Mouse (Mus musculus) activated CD4-positive, CD25-positive, alpha-beta regulatory T cell, adult 4 months (primary cell): Measurements from ENCODE around the gene Gm20388. TPM values are rescaled to one million over a fixed set of nuclear protein-coding genes. Genes with fewer than 3 reads are reported as not detected.

Experiments used
- ATAC-seq: one replicate; pipeline ENCODE4 v1.8.0; 2017
- polyA plus RNA-seq, 2 experiments: library from polyadenylated mRNA; unstranded; fragments of 100-300 nt; shearing (Covaris generic); gene quantifications; one replicate each; pipeline ENCODE4 v1.2.1; 2017

The Gm20388 gene
- polyA plus RNA-seq, 2 experiments from 2014 or later: 9.9 to 12.3 TPM

DNA sequence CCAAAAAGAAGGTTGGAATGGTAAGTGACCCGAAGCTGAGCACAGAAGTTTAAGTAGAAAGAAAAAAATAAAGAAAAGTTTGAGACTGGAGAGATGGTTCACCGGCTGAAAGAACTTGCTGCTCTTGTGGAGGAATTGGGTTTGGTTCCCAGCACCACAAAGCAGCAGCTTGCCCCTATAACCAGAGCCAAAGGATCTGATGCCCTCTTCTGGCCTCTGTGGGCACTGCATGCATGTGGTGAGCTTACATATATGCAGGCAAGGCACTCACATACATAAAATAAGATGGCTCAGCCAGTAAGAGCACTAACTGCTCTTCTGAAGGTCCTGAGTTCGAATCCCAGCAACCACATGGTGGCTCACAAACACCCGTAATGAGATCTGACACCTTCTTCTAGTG lies 3429.4 kb downstream of the Gm20388 start:
- ATAC-seq: no peak

DNA sequence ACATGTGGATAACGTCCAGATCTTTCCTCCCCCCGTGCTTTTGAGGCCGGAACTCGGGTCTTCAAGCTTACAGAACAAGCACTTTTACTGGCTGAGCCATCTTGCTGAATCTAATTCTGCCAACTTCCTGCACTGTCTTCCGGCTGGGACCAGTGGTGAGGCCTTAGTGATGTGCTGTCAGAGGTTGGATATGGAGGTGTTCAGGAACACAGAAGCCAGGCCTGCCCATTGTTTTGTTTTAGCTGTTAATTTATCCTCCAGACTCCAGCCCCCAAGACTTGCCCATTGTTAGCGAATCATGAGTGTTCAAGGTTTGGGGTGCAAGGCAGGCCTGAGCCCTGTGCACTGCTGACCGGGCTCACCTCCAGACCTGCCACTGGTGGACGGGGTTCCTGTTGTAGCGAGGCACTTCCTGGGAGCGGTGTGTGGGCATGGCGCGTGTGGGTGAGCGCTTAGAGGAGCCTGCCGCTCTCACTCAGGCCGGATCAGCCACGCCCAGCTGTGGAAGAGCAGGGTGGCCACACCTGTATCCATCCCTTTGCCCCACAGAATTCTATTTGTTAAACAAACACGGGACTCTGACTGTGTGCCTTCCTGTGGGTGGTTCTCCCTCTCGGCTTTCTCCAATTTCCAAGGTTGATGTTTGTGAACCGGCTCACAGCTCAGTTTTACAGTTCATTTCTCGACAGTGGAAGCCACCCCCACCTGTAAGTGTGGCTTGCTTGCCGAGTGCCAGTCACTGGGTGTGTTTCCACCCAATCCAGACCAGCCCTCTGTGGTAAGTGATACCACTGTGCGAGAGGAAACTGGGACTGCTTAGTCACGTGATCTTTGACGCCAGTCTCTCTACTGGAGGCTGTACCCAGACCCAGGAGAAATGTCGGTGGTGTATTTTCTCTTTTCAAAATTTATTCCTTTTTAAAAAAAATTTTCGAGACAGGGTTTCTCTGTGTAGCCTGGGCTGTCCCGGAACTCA lies 3430.7 kb downstream of the Gm20388 start:
- ATAC-seq: no peak

DNA sequence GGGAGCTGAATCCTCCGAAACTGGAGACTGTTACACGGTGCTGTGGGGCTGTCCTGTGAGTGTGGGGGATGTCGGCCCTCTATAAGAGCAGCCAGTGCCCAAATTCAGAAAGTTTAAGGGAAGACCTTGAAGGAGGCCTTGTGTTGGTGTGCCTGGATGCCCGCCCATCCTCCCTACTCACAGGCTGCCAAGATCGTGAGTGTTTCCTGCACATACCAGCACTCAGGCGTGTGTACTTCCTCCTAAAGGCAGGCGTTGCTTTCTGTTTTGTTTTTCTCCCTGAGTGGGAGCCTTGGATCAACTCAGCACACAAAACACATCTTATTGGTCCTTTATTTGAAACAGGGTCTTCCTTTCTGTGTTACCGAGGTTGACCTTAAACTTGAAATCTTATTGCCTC lies 3431.6 kb downstream of the Gm20388 start:
- ATAC-seq: no peak

DNA sequence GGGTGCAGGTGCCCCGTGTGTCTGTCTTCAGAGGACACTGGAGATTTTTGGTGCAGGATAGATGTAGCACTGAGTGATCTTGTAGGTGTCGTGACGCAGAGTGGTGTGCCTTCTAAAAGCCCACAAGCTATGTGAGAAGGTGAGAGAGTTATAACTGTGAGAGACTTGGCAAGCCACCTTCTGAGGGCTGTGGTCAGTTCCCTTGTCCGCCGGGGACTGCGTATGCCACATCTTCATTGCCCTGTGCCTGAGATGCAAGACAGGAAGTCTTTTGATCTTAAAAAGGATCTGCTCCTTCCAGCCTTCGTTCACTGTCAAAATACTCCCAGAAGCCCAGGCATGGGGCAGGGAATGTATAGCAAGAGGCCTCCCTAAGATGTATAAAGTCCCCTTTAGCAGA lies 3432.3 kb downstream of the Gm20388 start:
- no peak for ATAC-seq

DNA sequence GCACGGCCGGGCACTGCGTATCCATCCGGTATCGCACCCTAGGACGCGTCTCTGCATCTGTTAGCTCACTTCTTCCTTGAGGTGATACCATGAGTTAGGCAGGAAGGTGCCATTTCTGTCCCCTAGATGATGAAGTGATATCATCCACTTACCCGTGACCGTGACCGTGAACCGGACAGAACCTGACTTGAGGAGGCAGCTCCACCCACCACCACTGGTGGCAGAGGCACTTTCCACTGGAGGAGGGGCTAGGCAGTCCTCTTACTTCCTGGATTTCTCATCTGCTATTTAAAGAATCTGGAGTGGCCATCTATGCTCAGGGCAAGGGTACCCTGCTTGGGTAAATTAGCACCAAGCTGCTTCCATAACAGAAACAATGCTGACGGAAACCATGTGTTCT lies 3432.8 kb downstream of the Gm20388 start:
- ATAC-seq: no peak

DNA sequence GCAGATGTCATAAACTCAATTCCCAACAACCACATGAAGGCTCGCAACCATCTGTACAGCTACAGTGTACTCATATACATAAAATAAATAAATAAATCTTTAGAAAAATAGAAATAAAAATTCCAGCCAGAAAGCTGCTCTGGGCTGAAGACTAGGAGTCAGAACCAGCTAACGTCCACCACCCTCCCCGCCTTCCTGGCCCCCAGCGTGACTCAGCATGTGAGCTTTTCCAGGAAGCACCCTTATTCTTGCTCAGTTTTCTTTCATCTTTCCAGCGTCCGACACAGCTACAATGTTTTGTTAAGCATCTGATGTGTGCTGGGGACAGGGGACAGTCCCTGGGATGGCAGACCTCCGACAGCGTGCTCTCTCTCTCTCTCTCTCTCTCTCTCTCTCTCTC lies 3434.5 kb downstream of the Gm20388 start:
- no peak for ATAC-seq

DNA sequence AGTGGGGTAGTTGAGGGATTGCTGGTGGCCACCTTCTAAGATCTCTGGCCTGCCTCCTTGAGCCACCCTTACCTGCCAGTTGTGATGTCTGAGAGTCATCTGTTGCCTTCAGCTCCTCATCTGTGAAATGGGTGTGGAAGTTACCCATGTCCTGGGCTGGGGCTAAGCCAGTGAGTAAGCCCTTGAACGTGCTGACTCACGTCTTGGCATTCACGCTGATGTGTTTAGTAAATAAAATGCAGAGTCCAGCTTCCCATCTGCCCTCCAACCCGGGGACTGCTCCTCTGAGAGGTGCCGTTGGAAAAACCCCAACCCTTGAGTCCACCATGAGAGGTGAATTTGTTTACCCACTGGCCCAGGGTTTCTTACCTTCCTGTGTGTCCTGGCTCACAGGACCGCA lies 3435.2 kb downstream of the Gm20388 start:
- no peak for ATAC-seq

DNA sequence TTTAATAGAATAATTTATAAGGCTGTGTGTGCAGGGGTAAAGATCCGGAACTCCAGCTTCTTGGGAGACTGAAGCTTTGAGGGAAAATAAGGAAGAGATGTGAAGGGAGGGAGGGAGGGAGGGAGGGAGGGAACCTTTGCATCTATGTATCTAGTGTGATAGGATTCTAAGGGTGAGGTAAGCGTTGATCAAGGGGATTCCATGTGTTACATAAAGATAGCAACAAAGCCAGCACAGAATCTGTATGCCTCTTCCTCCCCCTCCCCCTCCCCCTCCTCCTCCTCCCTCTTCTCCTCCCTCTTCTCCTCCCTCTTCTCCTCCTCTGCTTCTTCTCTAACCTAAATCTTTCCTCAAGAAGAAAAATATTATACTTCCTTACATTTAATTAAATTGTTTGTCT lies 3436.7 kb downstream of the Gm20388 start:
- ATAC-seq: no peak

DNA sequence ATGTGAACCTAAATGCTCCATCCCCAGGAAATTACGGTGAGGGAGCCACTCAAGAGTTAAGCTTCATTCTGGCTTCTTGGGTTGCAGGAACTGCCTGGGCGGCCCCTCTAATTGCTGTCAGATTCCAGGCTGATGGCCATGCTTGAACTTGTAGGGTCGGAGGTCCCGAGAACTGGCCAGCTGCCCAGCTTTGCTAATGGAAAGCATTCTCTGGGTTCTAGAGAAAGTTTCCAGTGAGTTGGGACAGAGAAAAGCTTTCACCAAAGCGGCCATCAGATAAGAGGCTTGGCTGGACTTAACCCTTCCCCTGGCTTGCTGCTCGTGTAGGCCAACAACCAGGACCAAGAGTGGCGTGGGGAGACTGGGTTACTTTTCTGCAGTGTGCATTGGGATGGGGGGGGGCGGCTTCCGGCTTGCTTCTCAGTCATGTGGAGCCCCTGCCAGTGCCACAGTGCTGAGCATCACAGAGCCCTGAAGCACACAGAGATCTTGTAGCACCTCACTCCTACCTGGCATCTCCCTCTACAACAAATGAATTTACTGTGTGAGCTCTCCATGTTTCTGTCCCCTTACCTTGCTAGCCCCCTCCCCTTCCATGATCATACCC lies 3437.7 kb downstream of the Gm20388 start:
- ATAC-seq: no peak

DNA sequence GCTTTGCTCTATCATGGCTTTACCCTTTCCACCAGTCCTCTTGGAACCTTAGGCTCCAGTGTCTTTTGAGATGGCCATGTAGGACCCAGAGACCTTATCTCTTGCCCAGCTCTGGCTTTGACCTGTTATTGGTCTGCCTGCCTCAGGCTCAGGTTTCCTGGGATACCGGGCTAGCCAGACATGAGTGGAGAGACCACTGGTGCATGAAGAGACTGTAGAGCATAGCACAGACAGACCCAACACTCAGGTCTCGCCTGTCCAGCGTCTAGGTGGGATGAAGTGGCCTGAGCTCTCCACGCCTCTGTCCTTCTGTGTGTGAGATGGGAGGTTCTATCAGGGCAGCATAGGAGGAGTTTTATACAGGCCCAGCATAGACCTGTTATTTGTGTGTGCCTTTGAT lies 3438.4 kb downstream of the Gm20388 start:
- ATAC-seq: no peak

DNA sequence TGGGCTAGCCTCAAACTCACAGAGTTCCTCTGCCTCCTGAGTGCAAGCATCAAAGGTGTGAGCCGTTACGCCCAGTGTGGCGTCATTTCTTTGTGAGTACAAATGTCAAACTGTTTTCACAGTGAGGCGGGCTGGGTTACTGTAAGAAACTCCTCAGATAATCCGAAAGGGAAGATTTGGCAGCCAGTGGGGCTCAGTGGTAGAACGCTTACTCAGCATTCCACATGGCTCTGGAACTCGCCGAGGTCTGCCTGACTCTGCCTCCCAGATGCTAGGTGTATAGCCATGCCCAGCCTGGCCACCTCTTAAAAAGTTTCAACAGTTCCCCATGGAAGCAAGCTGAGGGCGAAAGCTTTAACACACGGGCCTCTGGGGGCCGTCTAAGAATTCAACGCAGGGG lies 3441.5 kb downstream of the Gm20388 start:
- ATAC-seq: no peak

DNA sequence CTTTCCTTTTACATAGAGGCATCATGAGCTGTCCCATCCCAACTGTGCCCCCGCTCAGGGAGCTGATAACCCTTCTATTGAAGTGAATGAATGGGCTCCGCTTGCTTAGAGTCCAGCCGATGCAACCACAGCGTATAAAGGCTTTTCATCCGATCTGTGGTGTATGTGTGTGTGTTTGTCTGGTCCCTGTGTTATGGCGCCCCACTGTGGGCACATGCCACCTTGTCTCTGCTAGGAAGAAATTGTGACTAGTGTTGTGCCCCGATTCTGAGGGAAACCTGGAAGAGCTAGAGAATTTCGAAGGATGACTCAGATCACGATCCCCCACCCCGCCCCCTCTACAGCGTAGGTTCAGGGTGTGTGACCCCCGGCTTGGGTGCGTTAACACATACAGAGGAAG lies 3442.1 kb downstream of the Gm20388 start:
- no peak for ATAC-seq

DNA sequence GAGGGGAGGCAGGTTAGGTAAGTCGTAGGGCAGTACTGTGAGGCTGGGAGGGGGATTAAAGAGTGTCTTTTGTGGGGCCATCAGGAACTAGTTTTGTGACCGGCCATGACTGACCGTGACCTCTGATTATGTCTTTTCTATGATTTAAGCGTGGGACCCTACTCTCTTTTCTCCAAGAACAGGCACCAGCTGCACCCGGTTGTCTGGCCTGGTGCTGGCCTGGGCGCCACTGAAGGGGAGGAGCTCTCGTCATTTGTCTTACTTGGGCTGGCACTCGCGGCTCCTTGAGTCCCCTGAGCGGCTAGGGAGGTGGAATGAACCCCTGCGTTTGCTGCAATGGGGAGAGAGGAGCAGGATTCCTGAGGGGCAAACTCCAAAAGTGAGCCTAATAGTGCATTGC lies 3442.6 kb downstream of the Gm20388 start:
- no peak for ATAC-seq

DNA sequence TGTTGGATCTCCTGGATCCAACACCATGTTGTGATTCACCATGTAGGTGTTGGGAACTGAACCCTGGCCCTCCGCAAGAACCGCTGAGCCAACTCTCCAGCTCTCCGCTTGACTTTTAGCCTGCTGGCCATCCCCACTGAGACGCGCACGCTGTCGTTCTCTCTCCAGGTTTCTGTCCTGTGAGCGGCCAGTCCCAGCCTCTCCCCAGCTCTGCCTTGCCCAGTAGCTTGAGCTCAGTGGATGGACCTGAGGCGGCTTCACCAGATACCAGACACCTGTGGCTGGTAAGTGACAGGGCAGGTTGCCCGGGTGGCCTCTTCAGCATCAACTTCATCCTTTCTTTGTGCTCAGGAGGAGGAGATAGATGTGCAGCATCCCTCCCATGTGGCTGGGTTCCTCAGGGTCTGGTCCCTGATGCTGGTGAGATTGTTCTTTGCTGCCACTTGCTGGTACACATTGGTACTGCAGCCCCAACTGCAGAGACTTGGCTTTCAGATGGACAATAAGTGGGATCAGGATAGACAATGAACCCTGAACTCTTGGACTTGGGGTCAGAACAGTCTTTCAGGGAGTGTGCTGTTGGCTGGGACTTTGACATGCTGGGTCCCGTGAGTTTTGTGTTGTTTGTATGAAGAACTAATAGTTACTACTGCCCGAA lies 3450.6 kb downstream of the Gm20388 start:
- ATAC-seq: no peak

DNA sequence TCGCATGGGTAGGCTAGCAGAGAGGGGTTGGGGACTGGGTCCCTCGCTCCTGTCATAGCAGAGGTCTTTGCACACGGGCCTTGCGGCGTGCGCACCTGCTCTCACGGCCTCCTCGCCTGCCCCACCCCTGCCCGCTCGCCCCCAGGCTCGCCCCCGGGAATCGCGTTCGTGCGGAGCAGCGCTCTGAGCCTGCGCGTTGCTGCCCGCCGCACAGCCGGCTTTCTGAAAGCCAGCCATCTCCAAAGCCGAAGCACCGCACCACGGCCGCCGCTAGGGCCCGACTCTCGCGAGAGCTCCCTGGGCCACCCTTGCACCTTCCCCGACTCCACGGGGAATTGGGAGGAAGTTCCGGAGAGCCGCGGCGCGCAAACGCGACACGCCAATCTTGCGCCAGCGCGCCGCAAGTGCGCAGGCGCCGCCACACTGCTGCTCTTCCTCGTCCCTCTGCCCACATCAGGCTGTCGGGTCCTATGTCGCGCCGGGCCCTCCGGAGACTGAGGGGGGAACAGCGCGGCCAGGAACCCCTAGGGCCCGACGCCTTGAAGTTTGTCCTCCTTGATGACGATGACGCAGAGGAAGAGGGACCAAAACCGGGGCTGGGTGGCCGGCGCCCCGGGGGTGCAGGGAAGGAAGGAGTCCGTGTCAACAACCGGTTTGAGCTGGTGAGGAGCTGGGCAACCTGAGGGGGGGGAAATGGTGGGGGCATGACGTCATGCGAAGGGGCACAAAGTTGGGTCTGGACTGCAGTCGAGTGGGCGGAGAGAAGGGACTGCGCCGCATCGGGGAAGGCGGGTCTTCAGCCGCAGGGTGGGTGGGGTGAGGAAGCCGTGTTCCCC lies 3463.0 kb downstream of the Gm20388 start, which contains the start of gene Tcf25:
Gene Tcf25 (plus strand): TSS at position 351 of the 836 bp plus-strand sequence.
- peak; percentile 85 for ATAC-seq

DNA sequence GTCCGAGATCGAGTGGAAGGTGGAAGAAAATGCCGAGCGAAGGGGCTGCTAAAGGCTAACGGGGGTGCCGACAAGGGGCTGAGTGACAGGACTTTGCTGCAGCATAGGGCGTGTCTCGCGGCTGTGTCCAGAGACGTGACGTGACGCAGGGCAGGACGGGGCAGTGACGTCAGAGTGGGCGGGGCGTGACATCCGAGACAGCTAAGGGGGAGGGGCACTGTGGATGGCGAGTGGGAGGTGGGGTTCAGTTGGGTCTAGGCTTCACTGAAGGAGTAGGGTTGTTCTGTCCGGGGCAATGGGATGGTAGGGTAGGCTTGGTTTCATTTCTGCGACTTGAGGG lies 3463.6 kb downstream of the Gm20388 start:
- peak; percentile 72 for ATAC-seq

DNA sequence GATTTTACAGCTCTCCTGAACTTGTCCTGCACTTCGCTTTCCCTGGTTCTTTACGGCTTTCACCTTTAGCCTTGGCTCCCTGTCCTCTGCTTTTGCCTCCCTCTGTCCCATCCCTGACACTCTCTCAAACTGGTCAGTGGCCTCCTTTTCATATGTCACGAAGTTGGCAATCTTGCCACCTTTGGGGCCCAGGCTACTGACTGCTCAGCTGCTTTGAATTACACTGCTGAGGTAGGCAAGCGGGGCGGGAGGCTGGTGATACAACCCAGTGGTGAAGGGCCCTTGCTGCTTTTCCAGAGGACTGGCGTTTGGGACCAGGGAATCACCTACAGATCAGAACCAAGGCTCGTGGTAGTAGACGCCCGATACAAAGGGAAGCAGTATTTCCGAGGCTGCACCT lies 3465.1 kb downstream of the Gm20388 start:
- no peak for ATAC-seq

DNA sequence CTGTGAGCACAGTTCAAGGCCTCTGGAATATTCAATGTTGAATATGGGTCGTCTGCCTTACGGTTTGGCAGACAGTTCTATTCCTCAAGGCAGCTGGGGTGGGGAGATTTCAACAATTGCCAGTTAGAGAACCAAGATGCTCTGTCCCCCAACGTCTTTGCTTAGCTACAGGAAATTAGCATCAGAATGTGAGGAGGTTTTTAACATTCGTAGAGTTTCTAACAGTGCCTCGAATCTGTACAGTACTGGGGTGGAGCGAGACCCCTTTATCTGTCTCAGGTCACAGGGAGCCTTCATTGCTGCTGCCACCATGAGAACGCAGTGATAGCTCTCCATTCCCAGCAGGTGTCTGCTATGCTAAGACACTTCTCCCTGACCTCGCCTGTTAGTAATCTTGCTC lies 3465.5 kb downstream of the Gm20388 start:
- ATAC-seq: no peak

DNA sequence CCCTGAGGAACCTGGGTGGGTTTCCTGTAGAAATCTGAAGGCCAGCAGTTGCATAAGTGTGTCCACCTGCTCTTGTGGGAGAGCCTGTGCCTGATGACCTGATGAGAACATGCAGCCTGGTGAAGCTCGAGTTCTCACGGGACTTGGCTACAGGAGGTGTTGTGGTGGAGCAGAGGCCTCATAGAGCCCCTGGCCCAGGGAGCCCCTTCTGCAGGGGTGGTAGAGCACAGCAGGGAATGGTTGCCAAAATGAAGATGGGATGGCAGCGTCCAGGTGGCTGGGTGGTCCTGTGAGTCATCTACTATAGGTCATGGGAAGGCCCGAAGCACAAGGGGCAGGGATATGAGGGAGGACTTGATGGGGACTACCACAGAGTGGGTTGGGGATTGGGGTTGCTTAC lies 3471.1 kb downstream of the Gm20388 start:
- no peak for ATAC-seq

DNA sequence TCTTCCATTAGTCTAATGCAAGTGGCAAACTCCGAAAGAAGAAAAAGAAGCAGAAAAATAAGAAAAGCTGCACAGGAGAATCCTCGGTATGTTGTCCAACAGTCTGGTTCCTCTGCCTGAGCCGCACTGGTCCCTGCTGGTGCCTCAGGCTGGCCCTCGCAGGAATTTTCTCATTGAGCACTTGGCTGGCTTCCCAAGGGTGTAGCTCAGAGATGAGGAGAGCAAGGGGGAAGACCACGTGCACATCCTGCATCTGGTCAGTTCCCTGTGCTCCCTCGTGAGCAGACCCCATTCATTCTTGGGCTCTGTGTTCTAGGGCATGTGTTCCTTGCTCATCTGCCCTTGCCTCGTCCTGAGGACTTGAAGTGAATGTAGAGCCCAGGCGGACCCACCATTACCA lies 3471.9 kb downstream of the Gm20388 start:
- ATAC-seq: no peak

DNA sequence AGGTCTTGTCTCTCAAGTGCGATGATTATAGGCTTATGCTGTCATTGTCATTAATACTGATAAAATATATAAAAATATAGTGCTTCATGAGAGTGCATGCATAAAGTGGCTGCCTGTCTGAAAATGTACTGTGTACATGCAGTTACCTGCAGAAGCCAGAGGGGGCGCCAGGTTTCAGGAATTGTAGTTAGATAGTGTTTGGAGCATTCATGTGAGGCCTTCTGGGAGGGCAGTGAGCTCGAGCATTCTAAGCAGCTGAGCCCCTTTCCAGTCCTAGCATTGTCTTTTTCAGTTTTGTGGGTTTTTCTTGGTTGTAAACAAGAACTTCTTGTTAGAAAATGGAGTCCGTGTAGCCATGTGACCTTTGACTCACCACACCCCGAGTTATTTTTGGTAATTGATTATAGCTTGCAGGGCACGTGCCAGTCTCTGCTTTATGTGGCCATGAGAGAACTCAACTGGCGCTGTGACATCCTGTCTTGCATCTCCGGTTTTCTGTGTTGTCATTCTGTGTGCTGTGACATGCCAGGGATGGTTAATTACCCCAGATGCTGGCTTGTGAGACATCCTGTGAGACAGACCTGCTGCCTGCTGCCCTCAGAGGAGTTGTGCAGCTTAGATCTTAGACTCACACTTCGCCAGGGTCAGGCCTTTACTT lies 3474.4 kb downstream of the Gm20388 start:
- peak; percentile 54 for ATAC-seq

DNA sequence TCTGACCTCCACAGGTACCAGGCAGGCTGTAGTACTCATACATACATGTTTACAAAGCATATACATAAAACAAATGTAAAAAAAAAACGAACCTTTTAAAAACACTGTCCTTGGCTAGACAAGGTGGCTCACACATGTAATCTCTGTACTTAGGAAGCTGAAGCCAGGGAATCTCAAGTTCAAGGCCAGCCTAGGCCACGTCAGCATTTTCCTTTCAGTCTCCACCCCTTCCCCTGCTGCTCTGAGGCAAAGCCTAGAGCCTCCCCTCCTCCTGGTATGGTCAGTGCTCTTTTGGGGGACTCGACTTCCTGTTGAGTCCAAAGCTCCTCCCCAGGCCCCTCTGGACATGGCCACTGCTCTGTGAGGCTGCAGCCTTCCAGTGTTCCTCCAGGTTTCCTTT lies 3476.4 kb downstream of the Gm20388 start:
- no peak for ATAC-seq
